Mouse (Mus musculus) layer of hippocampus, adult 9-11 months (tissue): ENCODE measurements around the gene Vwa7.
"Not testable (repeated sequence)": the region's sequence is repeated elsewhere in the genome, so short reads cannot be mapped to it uniquely, and the experiment has no call there.

Experiments
- DNase-seq: peaks from one replicate; pipeline ENCODE4 v3.0.0; 2022

The Vwa7 gene

GRCm38 (mm10) chr17:35000717-35001451, 15.5 kb upstream of the Vwa7 start, which contains the start of gene Vars:
Gene Vars (plus strand): TSS chr17:35000987.
- DNase-seq, result peak; percentile 70

DNA sequence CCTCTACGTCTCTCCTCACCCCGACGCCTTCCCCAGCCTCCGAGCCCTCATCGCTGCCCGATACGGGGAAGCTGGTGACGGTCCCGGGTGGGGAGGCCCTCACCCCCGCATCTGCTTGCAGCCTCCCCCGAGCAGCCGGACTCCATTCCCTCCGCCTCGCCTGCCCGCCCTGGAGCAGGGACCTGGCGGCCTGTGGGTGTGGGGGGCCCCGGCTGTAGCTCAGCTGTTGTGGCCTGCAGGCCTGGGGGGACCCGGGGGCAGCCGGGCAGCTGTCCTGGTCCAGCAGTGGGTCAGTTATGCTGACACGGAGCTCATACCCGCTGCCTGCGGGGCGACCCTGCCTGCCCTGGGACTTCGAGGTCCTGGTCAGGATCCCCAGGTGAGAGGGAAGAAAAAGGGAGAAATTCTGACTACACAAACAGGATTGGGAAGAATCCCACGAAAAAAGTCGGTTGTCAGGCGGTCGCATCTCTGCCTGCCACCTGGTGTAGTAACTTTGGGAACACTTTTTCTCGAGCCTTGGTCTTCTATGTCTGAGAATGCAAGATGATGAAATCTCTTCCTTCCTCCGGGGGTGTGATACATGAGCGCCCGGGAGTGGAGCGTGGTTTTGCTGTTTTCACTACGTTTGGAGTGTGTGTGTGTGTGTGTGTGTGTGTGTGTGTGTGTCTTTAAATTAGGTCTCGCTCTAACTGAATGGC, 14.8 kb upstream of the Vwa7 start:
- DNase-seq, result no peak

DNA sequence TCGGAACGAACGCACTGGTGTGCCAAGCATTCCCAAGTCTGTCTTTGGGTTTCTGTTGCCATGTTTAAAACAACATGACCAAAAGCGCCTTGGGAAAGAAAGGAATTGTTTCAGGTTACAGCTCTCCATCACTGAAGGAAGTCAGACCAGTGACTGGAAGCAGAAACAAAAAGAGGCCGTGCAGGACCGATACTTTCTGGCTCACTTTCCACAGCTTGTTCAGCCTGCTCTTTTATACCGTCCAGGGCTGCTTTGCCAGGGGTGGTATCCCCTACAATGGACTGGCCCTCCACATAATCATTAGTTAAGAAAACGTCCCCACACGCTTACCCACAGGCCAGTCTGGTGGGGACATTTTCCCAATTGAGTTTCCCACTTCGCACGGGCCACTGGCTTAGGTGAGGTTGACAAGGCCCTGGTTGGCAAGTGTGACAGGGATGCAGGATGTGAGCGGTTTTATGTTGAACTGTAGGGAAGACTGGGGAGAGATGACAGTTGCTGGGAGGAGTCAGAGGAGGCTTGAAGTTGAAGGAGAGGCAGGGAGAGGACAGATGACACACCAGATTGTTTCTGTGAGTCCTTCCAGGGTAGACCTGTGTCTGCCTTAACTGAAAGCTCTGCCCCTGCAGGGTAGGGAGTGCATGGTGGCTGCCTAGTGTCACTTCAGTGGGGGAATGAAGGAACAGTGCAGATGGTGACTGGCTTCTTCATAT, 14.1 kb upstream of the Vwa7 start:
- no peak for DNase-seq

- no peak for DNase-seq
Measured at GRCm38 (mm10) chr17:35003022-35003838, 13.1 kb upstream of the Vwa7 start.

DNA sequence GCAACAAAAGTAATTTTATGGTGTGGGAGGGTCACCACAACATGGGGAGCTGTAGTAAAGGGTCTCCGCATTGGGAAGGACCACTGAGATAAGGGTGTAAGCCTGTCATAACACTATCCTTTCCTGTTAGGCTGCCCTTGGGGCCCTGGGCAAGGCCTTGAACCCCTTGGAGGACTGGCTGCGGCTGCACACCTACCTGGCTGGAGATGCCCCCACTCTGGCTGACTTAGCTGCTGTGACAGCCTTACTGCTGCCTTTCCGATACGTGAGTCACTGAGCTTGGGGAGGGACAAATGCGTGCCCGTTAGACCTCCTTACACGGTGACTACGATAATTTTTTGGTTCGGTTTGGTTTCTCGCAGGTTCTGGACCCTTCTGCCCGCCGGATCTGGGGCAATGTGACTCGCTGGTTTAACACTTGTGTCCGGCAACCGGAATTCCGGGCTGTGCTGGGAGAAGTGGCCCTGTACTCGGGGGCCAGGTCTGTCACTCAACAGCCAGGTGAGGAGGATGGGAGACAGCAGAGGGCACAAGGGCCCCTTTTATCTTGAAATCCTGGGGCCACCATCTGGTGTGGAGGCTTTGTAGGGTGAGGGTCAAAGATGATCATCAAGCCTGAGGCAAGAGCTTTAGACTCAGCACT, 12.2 kb upstream of the Vwa7 start:
- DNase-seq, result no peak

GRCm38 (mm10) chr17:35005158-35005557, 11.2 kb upstream of the Vwa7 start:
- DNase-seq, result no peak

- DNase-seq, result not testable (repeated sequence)
Measured at GRCm38 (mm10) chr17:35005902-35006301, 10.5 kb upstream of the Vwa7 start.

GRCm38 (mm10) chr17:35007387-35007991, 8.9 kb upstream of the Vwa7 start:
- DNase-seq, result no peak

DNA sequence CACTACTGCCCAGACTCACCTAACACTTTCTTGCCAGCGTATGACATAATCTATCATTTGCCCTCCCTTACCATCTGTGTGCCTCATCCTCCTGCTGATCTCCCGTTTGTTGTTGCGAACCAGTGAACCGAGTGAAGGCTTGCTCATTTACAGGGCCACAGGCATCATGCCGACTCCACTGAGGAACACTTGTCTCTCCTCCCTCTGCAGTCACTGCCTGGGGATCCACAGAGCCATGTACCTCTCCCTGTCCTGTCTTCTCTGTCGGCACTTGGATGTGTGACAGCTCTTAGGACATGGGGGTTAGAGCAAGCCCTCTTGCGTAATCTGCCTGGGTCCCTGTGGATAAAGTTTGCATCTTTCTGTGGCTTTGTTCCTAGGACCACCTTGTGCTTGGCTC, 6.8 kb upstream of the Vwa7 start:
- no peak for DNase-seq

DNA sequence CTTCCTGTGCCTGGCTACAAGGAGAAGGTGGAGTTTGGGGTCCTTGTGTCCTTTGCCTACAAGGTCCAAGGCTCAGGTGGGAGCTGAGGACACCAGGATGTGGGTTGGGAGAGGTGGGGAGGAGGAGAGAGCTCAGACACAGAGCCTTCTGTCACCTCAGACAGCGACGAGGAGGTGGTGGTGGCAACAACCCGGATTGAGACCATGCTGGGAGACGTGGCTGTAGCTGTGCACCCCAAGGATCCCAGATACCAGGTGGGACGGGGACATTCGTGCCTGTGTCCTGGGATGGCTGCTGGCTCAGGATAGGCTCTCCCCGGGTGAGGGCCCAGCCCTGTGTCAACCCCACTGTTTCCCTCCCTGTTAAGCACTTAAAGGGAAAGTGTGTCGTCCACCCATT, 4.9 kb upstream of the Vwa7 start:
- DNase-seq, result no peak

DNA sequence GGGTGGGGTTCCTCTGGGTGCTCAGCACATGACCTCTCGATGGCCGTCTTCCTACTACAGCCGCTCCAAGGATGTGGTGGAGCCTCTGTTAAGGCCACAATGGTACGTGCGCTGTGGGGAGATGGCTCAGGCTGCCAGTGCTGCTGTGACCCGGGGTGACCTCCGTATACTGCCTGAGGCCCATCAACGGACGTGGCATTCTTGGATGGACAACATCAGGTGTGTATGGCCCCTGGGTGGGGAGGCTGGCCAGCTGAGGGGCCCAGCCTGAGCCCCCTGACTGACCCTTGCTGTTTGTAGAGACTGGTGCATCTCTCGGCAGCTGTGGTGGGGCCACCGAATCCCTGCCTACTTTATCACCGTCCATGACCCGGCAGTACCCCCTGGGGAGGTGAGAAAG, 3.9 kb upstream of the Vwa7 start:
- no peak for DNase-seq

DNA sequence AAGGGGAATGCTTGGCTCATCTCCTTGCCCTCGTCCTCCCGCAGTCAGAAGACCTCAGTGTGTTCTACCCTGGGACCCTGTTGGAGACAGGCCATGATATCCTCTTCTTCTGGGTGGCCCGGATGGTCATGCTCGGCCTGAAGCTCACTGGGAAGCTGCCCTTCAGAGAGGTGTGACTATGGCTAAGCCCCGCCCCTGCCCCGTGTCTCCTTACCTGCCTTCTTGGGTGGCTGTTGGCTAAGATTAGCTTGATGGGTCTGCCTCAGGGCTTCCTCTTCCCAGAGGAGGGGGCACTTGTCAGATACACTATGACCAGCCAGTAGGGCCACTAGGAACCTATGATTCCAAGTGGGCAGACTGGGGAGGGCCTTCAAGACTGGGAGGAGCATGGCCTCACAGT, 3.2 kb upstream of the Vwa7 start:
- DNase-seq, result no peak

DNA sequence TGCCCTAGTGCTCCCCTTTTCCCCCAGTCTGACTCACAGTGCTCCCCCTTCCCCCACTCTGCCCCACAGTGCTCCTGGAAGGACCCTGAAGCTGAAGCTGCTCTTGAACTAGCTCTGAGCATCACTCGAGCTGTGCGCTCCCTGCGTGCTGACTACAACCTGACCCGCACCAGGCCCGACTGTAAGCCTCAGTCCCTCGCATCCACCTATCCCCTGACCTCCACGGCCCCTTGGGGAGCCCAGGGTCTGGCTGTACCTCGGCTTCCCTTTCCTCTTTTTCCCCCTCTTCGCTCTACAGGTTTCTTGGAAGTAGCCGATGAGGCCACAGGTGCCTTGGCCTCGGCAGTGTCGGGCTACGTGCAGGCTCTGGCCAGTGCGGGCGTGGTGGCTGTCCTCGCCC, 1.1 kb upstream of the Vwa7 start:
- no peak for DNase-seq

- no peak for DNase-seq
Measured at GRCm38 (mm10) chr17:35016791-35017705, 669 bp downstream of the Vwa7 start.

DNA sequence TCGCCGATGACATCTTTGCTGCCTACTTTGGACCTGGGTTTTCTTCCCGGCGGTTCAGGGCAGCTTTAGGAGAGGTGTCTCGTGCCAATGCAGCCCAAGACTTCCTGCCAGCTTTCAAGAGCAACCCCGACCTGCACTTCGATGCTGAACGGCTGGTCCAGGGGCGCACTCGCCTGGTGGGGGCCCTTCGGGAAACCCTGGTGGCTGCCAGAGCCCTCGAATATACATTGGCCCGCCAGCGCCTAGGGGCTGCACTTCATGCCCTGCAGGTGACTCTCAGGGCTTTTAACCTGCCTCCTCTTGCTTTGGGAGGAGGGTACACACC, 1.3 kb downstream of the Vwa7 start:
- DNase-seq, result no peak

DNA sequence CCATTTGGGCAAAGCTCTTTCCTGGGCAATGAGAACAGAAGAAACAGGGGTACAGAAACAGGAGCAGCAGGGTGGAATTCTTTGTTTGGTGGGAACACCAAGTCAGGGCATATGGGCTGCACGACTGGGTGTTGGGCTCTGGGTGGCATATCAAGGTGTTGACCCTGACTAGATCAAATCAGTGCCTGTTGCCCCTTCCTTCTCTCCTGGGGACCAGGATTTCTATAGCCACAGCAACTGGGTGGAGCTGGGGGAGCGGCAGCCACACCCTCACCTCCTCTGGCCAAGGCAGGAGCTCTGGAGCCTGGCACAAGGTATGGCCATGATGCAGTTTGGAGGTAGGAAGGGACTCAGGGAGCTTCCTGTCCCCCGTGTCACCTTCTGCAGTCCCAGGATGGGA, 1.8 kb downstream of the Vwa7 start:
- no peak for DNase-seq

DNA sequence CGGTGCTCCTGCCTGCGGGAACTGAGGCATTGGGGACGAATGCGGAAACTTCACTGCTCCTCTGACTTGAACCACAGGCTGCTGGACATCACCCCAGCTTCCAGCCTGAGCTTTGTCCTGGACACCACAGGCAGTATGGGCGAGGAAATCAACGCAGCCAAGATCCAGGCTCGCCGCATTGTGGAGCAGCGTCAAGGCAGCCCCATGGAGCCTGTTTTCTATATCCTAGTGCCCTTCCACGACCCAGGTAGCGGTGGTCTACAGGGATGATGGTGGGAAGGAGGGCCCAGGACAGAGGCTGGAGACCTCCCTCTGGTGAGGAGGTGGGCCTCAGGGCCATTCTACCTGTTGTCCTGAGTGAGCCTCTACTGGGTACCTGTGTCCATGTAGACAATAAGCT, 3.5 kb downstream of the Vwa7 start:
- DNase-seq, result no peak

GRCm38 (mm10) chr17:35020551-35020950, 4.2 kb downstream of the Vwa7 start:
- DNase-seq, result no peak

DNA sequence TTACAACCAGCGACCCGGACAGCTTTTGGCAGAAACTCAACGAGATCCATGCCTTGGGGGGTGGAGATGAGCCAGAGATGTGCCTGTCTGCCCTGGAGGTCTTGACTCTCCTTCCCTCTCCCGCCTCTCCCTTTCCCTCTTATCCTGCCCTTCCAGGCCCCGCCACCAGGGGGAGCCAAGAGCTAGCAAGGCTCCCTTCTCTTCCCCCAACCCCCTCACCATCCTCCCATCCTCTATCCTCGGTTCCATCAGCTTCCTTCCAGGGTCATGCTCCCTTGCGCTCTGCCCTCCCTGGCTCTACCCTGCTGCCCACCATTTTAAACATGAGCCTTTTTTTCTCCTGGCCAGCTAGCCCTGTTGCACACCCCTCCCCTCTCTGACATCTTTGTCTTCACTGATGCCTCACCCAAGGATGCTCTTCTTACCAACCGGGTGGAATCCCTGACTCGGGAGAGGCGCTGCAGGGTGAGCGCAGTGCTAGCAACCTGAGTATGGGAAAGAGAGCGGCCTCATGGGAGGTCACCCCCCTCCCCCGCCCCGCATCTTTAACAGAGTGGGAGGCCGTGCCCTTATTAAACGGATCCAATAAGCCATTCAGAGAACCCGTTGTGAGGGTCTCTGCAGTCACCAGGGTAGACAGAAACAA, 4.9 kb downstream of the Vwa7 start:
- peak; percentile 80 for DNase-seq

- no peak for DNase-seq
Measured at GRCm38 (mm10) chr17:35021842-35022477, 5.6 kb downstream of the Vwa7 start.
